Mouse (Mus musculus): ENCODE data around the gene D17H6S53E. TPM values are rescaled to one million over a fixed set of nuclear protein-coding genes. Genes with fewer than 3 reads are reported as not detected.

Gene D17H6S53E
- polyA plus RNA-seq, 2 experiments = 5.7 to 6.4 TPM

GRCm38 (mm10) chr17:35156461-35157200, 30.5 kb downstream of the D17H6S53E start:
- ATAC-seq (ENCODE audit: low FRiP score, low read depth) (no peak), DNase-seq (ENCODE audit: low spot score) (no peak)
- H3K4me2 ChIP-seq (replicated peaks; ENCODE audit: low read depth, low read length, severe bottlenecking) = no peak overlapping the region
- no peak overlapping the region for H3K4me3 ChIP-seq (replicated peaks; ENCODE audit: low read length)
- H3K9ac ChIP-seq (ENCODE audit: low read depth, low read length, severe bottlenecking) = no peak overlapping the region
- H3K36me3 ChIP-seq (ENCODE audit: control insufficient read depth, insufficient read depth, low read length) = peaks cover 100% of the 10 kb centered on the region
- H3K9me3 ChIP-seq (ENCODE audit: control insufficient read depth, low read length) = no peaks in the 10 kb centered on the region
- no peaks in the 10 kb centered on the region for H3K4me1 ChIP-seq (ENCODE audit: control insufficient read depth, insufficient read depth, low read length)
- no peak for TF ChIP-seq POLR2A (IDR thresholded peaks at IDR 0.05; ENCODE audit: borderline replicate concordance, extremely low read depth, insufficient read depth, insufficient read length)
- WGBS = 89% methylated on average over 33 of the region's 33 CpGs
- no peak overlapping the region for H3K27ac ChIP-seq (replicated peaks; ENCODE audit: low read depth, low read length)
- H3K27me3 ChIP-seq (ENCODE audit: control insufficient read depth, insufficient read depth, low read length) = no peaks in the 10 kb centered on the region

- H3K27ac ChIP-seq (replicated peaks; ENCODE audit: low read depth, low read length) = no peak overlapping the region
- H3K9me3 ChIP-seq (ENCODE audit: control insufficient read depth, low read length) = no peaks in the 10 kb centered on the region
- no peak overlapping the region for H3K4me3 ChIP-seq (replicated peaks; ENCODE audit: low read length)
- H3K9ac ChIP-seq (ENCODE audit: low read depth, low read length, severe bottlenecking) = no peak overlapping the region
- no peaks in the 10 kb centered on the region; the same call in 1 of the 2 replicates for H3K4me1 ChIP-seq (ENCODE audit: control insufficient read depth, insufficient read depth, low read length)
- WGBS = 95% methylated on average over 8 of the region's 8 CpGs
- DNase-seq (ENCODE audit: low spot score) = no peak
- peaks cover 100% of the 10 kb centered on the region for H3K36me3 ChIP-seq (ENCODE audit: control insufficient read depth, insufficient read depth, low read length)
- ATAC-seq (ENCODE audit: low FRiP score, low read depth) = no peak
- no peak overlapping the region for H3K4me2 ChIP-seq (replicated peaks; ENCODE audit: low read depth, low read length, severe bottlenecking)
- TF ChIP-seq POLR2A (IDR thresholded peaks at IDR 0.05; ENCODE audit: borderline replicate concordance, extremely low read depth, insufficient read depth, insufficient read length) = no peak
- no peaks in the 10 kb centered on the region for H3K27me3 ChIP-seq (ENCODE audit: control insufficient read depth, insufficient read depth, low read length)
These were observed 31.1 kb downstream of the D17H6S53E start for GRCm38 (mm10) chr17:35157254-35157653.

GRCm38 (mm10) chr17:35157661-35158175, 31.5 kb downstream of the D17H6S53E start:
- H3K4me3 ChIP-seq (replicated peaks; ENCODE audit: low read length) = no peak overlapping the region
- no peaks in the 10 kb centered on the region for H3K9me3 ChIP-seq (ENCODE audit: control insufficient read depth, low read length)
- H3K4me2 ChIP-seq (replicated peaks; ENCODE audit: low read depth, low read length, severe bottlenecking) = no peak overlapping the region
- TF ChIP-seq POLR2A (IDR thresholded peaks at IDR 0.05; ENCODE audit: borderline replicate concordance, extremely low read depth, insufficient read depth, insufficient read length) = no peak
- DNase-seq (ENCODE audit: low spot score) (no peak), ATAC-seq (ENCODE audit: low FRiP score, low read depth) (no peak)
- no peak overlapping the region for H3K27ac ChIP-seq (replicated peaks; ENCODE audit: low read depth, low read length)
- peaks cover 98% of the 10 kb centered on the region for H3K36me3 ChIP-seq (ENCODE audit: control insufficient read depth, insufficient read depth, low read length)
- no peak overlapping the region for H3K9ac ChIP-seq (ENCODE audit: low read depth, low read length, severe bottlenecking)
- 93% methylated on average over 8 of the region's 8 CpGs for WGBS
- H3K27me3 ChIP-seq (ENCODE audit: control insufficient read depth, insufficient read depth, low read length) = no peaks in the 10 kb centered on the region
- H3K4me1 ChIP-seq (ENCODE audit: control insufficient read depth, insufficient read depth, low read length) = peaks cover 4% of the 10 kb centered on the region

GRCm38 (mm10) chr17:35158850-35159593, 32.8 kb downstream of the D17H6S53E start:
- no peaks in the 10 kb centered on the region for H3K9me3 ChIP-seq (ENCODE audit: control insufficient read depth, low read length)
- H3K4me1 ChIP-seq (ENCODE audit: control insufficient read depth, insufficient read depth, low read length) = peaks cover 6% of the 10 kb centered on the region
- TF ChIP-seq POLR2A (IDR thresholded peaks at IDR 0.05; ENCODE audit: borderline replicate concordance, extremely low read depth, insufficient read depth, insufficient read length) = no peak
- H3K27me3 ChIP-seq (ENCODE audit: control insufficient read depth, insufficient read depth, low read length) = no peaks in the 10 kb centered on the region
- ATAC-seq (ENCODE audit: low FRiP score, low read depth) = no peak
- H3K36me3 ChIP-seq (ENCODE audit: control insufficient read depth, insufficient read depth, low read length) = peaks cover 87% of the 10 kb centered on the region
- H3K4me2 ChIP-seq (replicated peaks; ENCODE audit: low read depth, low read length, severe bottlenecking) = no peak overlapping the region
- no peak overlapping the region for H3K4me3 ChIP-seq (replicated peaks; ENCODE audit: low read length)
- no peak for DNase-seq (ENCODE audit: low spot score)
- H3K27ac ChIP-seq (replicated peaks; ENCODE audit: low read depth, low read length) = no peak overlapping the region
- H3K9ac ChIP-seq (ENCODE audit: low read depth, low read length, severe bottlenecking) = no peak overlapping the region
- 94% methylated on average over 16 of the region's 16 CpGs for WGBS

- Histone ChIP-seq H3K9ac (ENCODE audit: low read depth, low read length, severe bottlenecking) (no peak overlapping the region), H3K4me3 (replicated peaks; ENCODE audit: low read length) (no peak overlapping the region), H3K36me3 (ENCODE audit: control insufficient read depth, insufficient read depth, low read length) (peaks cover 81% of the 10 kb centered on the region), H3K9me3 (ENCODE audit: control insufficient read depth, low read length) (no peaks in the 10 kb centered on the region), H3K27me3 (ENCODE audit: control insufficient read depth, insufficient read depth, low read length) (no peaks in the 10 kb centered on the region), H3K27ac (replicated peaks; ENCODE audit: low read depth, low read length) (no peak overlapping the region), H3K4me1 (ENCODE audit: control insufficient read depth, insufficient read depth, low read length) (peaks cover 6% of the 10 kb centered on the region), H3K4me2 (replicated peaks; ENCODE audit: low read depth, low read length, severe bottlenecking) (no peak overlapping the region)
- no peak for DNase-seq (ENCODE audit: low spot score)
- 88% methylated on average over 7 of the region's 7 CpGs for WGBS
- no peak for TF ChIP-seq POLR2A (IDR thresholded peaks at IDR 0.05; ENCODE audit: borderline replicate concordance, extremely low read depth, insufficient read depth, insufficient read length)
- no peak for ATAC-seq (ENCODE audit: low FRiP score, low read depth)
These were observed 33.5 kb downstream of the D17H6S53E start for GRCm38 (mm10) chr17:35159638-35160037.

All from limb, embryonic 14.5 days (tissue).